Mouse (Mus musculus): Measurements from ENCODE around the gene Acp6.

GRCm38 (mm10) chr3:97172632-97173031 lies 14.1 kb downstream of the Acp6 start:
- TF ChIP-seq CTCF (IDR thresholded peaks at IDR 0.05; ENCODE audit: borderline replicate concordance, control insufficient read depth, extremely low read depth, insufficient read depth, low read length, poor library complexity) (no peak), POLR2A (IDR thresholded peaks at IDR 0.05; ENCODE audit: control insufficient read depth, extremely low read depth, insufficient read depth, low read length, poor library complexity) (no peak)

All from thymus, adult 2 months (tissue).